Mouse (Mus musculus): ENCODE measurements around the gene Pum1.

Pum1 gene

DNA sequence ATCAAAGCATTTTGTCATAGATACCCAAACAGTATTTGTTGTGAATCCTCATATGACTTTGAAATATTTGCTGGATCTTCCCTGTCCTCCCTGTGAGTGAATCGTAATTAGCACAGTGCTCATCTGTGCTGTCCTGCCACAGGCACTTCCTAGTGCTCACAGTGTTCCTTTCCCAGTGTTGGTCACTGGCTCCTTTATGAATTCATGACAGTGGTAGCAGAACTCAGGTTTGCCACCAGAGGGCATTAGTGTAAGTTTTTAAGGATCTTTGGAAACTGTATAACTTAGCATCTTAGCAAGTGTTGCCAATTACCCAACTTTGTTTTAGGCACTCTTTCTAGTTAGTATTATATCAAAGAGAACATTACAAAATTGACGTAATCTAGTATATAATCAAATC is 75.4 kb downstream of the Pum1 start:
- no peak for DNase-seq

- DNase-seq: no peak
These were observed 80.9 kb downstream of the Pum1 start for GRCm38 (mm10) chr4:130744058-130744457.

GRCm38 (mm10) chr4:130745561-130746306 is 82.6 kb downstream of the Pum1 start:
- peak; percentile 82 for DNase-seq

DNA sequence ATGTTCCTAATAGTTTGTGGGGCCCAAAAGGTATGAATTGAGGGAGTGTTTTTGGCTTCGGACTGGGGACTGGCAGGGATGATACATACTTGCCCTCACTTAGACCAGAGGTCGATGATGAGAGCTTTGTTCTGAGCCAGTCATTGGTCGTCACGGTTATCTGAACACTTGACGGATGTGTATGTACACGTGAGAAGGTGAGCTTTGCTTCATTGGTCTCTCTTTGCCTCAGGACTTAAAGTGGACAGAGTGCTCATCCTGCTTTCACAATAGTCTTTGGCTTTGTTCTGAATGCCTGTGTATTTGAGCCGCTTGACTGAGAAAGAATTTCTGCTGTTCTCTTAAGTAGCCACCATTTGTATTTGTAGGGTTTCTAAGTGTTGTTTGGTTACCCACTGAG is 86.4 kb downstream of the Pum1 start:
- no peak for DNase-seq

GRCm38 (mm10) chr4:130751966-130752365 is 88.8 kb downstream of the Pum1 start:
- DNase-seq: no peak

DNA sequence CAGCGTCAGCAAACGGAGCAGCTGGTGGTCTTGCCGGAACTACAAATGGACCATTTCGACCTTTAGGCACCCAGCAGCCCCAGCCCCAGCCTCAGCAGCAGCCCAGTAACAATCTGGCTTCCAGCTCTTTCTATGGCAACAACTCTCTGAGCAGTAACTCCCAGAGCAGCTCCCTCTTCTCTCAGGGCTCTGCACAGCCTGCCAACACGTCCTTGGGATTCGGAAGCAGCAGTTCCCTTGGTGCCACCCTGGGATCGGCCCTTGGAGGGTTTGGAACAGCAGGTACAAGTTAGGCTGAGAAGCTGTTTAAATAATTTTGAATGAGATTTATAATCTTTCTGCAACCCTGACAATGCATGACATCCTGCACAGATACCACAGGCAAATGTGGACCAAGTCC is 89.5 kb downstream of the Pum1 start:
- no peak for DNase-seq

GRCm38 (mm10) chr4:130753755-130754154 is 90.6 kb downstream of the Pum1 start:
- DNase-seq: no peak

DNA sequence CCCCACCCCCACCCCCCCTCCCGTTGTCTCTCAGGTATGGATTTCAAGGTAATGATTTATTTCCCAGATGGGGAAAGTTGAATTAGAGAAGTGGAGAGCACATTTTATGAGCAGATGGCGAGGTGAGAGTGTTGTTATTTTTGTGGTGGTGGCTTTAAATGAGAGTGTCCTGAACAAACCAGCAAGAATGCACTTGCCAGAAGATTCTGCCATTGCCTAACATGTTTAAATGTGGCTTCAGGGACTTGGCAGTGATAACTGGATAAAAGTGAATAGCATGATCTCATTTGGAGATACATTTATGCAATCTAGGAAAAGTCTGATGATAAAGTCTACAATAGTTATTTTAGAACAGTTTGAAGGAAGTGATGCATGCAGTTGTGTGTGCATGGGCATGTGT is 91.7 kb downstream of the Pum1 start:
- no peak for DNase-seq

DNA sequence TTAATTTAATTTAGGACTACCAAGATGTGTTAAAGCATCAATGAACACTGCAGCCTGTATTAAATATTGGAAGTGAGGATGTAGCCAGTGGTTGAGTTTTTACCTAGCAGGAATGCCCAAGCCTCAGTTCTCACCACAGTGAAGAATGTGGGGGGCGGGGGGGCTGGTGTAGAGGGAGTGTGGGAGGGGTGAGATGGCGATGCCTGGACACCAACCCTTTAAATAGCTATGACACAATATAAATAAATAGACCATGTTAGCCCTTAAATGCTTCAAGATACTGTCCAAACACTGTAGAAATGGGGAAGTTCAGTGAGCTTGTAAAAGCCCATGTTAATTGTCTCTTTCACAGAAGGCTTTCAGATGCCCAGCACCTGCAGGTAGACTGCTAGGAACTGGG is 96.8 kb downstream of the Pum1 start:
- no peak for DNase-seq

GRCm38 (mm10) chr4:130761809-130762208 is 98.7 kb downstream of the Pum1 start:
- no peak for DNase-seq

DNA sequence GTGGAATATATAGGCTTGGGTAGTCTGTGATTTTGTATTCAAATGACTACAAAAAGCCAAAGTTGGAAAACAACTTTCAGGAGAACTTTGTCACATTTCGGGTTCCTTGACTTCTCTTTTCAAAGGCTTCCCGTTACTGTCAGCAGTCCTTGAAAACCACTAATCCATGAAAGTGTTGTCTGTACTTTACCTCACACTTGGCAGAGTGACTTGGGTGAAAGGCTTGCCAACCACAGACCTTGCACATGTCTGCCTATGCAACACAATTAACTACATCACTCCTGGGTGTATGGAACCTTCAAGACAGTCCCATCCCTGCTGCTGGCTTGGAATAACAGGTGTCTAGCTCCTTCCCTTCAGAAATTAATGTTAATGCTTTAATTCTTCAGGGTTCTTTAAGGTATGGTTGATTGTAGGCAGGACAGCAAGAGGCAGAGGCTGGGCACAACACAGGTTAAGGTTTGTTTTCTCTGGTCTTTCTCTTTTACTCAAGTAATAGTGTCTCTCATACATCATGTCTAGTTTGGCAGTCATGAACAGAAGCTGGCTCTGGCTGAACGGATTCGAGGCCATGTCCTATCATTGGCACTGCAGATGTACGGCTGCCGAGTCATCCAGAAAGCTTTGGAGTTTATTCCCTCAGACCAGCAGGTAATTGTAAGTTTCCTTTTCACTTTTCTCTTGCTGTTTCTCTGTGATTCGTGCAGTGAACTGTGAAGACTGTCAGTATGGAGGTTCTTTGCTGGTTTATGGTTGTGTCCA is 102.5 kb downstream of the Pum1 start:
- DNase-seq: no peak

GRCm38 (mm10) chr4:130766387-130766786 is 103.3 kb downstream of the Pum1 start:
- no peak for DNase-seq

- DNase-seq: no peak
These were observed 103.8 kb downstream of the Pum1 start for GRCm38 (mm10) chr4:130766926-130767325.

- DNase-seq: no peak
These were observed 110.8 kb downstream of the Pum1 start for GRCm38 (mm10) chr4:130773899-130774298.

GRCm38 (mm10) chr4:130774822-130775221 is 111.7 kb downstream of the Pum1 start:
- no peak for DNase-seq

DNA sequence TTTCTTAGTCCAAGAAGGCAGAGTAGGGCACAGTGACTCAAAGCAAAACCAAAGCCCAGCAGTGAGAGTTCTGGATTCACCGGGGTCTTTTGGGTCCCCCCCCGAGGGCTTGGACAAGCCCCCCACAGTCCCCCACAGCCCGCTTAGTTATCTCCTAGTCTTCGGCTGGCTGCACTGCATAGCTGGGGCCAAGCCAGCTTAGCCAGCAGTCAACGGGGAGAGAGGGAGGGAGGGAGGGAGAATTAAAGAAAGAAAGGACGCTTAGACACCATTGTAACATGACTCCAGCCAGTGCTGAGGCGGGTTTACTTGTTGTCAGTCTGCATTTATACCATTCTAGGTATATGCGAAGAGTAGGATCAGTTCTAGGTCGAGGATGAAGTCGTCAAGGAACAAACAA is 114.5 kb downstream of the Pum1 start:
- no peak for DNase-seq

DNA sequence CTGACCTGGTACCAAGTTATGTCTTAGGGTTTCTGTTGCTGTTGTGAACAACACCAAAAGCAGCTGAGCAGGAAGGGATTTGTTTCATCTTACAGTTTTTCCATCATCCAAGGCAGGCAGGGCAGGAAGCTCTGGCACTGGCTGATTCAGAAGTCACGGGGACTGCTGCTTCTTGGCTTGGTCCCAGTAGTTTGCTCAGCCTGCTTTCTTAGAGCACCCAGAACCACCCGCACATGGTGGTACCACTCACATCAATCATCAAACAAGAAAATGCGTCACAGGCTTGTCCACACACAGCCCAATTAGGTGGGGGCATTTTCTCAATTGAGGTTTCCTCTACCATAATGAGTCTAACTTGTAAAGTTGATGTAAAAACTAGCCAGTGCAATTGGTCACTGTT is 115.9 kb downstream of the Pum1 start:
- no peak for DNase-seq

DNA sequence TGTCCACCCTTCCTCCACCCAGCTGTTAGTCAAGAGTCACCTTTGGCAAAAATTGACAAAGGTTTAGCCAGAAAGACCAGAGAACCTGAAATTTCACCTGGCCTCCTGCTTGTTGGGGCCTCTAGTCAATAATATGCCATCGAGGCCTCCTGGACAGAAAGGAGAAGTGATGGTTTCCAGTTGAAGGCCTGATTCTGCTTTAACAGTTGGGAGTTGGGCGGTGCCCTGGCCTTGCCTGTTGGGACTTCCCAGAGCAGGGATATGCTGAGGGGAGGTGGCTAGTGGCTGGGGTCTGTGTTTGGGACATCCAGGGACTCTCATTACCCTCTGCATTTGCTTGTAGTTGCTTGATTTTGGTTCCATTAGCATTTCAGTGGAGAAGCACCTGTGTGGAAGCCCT is 119.4 kb downstream of the Pum1 start:
- no peak for DNase-seq

DNA sequence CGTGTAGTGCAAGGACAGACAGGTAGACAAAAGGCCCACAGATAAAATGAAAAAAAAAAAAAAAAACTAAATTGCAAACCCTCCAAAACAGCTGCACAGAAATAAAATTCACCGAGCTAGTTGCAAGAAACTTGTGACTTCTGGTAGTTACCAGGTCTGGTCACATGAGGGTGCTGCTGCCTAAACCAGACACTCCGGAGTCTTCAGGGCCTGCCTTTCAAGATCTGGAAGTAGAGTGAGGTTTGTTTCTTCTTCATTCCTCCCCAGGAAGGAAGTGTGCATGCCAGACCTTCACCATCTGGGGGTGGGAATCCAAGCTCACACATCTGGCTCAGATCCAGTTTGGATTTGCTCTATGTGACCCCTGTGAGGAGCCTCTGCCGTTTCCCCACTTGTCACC is 121.6 kb downstream of the Pum1 start:
- DNase-seq: no peak

DNA sequence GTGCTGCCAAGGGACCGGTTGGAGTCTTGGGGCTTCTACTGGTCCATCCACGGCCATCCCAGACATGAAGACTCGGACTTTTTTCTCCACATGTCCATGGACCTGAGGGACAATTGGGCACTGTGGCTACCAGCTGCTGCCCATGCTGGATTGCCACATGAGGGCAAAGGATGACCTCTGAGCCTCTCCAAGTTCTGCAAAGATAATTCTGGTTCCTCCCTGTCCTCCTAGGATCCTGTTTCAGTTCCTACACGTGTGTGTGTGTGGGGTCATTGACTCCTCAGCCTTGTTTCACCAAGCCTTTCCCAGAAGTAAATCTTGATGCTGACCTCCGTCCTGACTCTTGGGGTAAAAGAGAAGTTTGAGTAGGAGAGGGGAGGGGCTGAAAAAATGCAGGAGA is 124.4 kb downstream of the Pum1 start:
- DNase-seq: no peak

DNA sequence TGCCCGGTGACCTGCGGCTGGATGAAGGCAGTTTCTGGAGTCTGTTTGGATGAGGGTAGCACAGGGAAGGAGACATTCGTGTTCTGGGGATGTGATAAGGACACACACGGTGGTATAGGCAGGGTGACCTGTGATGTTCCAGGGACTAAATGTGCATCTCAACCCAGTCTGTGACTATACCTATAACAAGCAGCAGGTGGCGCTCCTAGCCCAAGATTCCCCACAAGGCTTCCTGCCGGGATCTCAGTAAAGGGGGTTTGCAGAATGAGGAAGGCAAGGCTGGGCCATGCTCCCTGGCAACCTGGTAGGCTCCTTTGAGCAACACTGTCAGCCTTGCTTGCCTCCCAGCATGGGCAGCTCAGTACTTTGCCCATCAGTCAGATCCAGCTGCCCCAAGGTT is 127.1 kb downstream of the Pum1 start:
- DNase-seq: peak; percentile 81

GRCm38 (mm10) chr4:130791811-130792375 is 128.8 kb downstream of the Pum1 start:
- DNase-seq: peak; percentile 61

GRCm38 (mm10) chr4:130792376-130793179 is 129.5 kb downstream of the Pum1 start, which contains the start of gene Sdc3:
Sdc3 (plus strand) TSS chr4:130792537.
- DNase-seq: peak; percentile 55
